Mouse (Mus musculus) liver, embryonic 16.5 days (tissue): ENCODE measurements at regions not wholly inside any gene's neighbourhood (a gene's known extent, or its start where the extent isn't known, plus 50 kb on each side); places are given as distances from the start of the nearest gene placed in this dataset.
A peak's percentile ranks its signal among the peaks of the same experiment; 100 is the strongest.
"Not testable (repeated sequence)": the region's sequence is repeated elsewhere in the genome, so short reads cannot be mapped to it uniquely, and the experiment has no call there.

Source experiments
- ATAC-seq: fragments of 200-750 bp; cut with Nextera tagmentation; 2 replicates; pipeline ENCODE4 v1.8.0; 2017; ENCODE audit warnings: low read depth, mild to moderate bottlenecking, moderate number of reproducible peaks, moderate library complexity
- H3K27ac ChIP-seq: fragments of 300-500 bp; sonication (generic); 2 replicates; pipeline ENCODE4 v1.5.1; 2014; ENCODE audit warnings: mild to moderate bottlenecking, low read length
- H3K27me3 ChIP-seq: fragments of 300-500 bp; sonication (generic); 2 replicates; pipeline ENCODE4 v1.6.1; 2014; ENCODE audit warnings: low read depth, low read length, mixed read lengths; ENCODE audit not compliant: control insufficient read depth, insufficient read depth
- H3K36me3 ChIP-seq: fragments of 300-500 bp; sonication (generic); 2 replicates; pipeline ENCODE4 v1.6.1; 2014; ENCODE audit warnings: mild to moderate bottlenecking; ENCODE audit not compliant: control insufficient read depth, insufficient read depth
- H3K4me1 ChIP-seq: fragments of 300-500 bp; sonication (generic); 2 replicates; pipeline ENCODE4 v1.6.1; 2014; ENCODE audit warnings: low read depth, low read length, mixed read lengths; ENCODE audit not compliant: control insufficient read depth
- H3K4me2 ChIP-seq: fragments of 300-500 bp; sonication (generic); 2 replicates; pipeline ENCODE4 v1.6.1; 2014; ENCODE audit warnings: low read depth, low read length, mixed read lengths
- H3K4me3 ChIP-seq: fragments of 300-500 bp; sonication (generic); 2 replicates; pipeline ENCODE4 v1.5.1; 2014; ENCODE audit warnings: low read depth, mild to moderate bottlenecking, low read length
- H3K9ac ChIP-seq: fragments of 300-500 bp; sonication (generic); 2 replicates; pipeline ENCODE4 v1.6.1; 2014; ENCODE audit warnings: low read depth, low read length
- H3K9me3 ChIP-seq: fragments of 300-500 bp; sonication (generic); replicated peaks from 2 replicates; pipeline ENCODE4 v1.6.1; 2016; ENCODE audit warnings: low read length; ENCODE audit not compliant: control insufficient read depth
- WGBS: fragments of 180-500 bp; shearing (Covaris S2); extraction: QIAGEN DNeasy Blood & Tissue Kit; methylation state at CpG from one replicate; pipeline ENCODE4 v1.1.7; 2014; ENCODE audit not compliant: insufficient replicate concordance; 5-methylcytosine and 5-hydroxymethylcytosine counted together

DNA sequence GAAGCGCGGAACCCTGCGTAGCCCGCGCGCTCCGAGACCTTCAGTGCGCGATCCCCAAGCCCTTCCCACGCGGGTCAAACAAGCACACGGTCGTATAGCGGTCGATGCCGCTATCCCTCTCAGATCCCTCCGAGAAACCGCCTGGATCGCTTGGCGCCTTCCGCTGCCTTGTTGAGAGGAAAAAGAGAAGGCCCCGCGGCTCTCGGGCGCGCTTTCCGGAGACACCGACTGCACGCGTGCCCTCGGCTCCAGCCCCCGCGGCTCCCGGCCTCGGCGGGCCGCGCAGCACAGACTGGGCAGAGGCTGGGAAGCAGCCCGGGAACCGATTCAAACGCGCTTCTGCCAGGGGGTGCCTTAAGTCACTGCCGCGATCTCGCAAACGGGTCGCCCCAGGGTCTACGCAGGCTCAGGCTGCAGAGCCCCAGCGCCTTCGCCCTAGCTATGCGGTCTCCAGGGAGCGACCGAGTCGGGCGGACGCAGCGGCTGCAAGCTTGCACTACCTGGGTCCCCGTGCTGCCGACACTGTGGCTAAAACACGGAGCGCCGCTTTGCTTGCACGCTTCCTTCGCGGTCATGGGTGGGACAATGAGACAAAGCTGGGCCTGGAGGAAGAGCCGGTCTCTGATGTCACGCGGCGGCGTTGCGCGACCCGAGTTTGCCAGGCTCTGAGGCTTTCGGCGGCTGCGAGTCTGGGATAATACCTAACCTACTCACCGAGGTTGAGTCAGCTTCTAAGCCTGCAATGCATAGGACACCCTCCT is 87.3 kb downstream of the Crisp4 start:
- WGBS = 1% methylated on average over 77 of the region's 77 CpGs
- no peaks in the 10 kb centered on the region for H3K4me1 ChIP-seq
- peak overlapping the region; percentile 34 for H3K4me2 ChIP-seq
- H3K27me3 ChIP-seq = peaks cover 26% of the 10 kb centered on the region
- no peak overlapping the region for H3K9ac ChIP-seq
- ATAC-seq = no peak
- no peaks in the 10 kb centered on the region for H3K36me3 ChIP-seq
- no peaks in the 10 kb centered on the region for H3K9me3 ChIP-seq
- peak overlapping the region; percentile 22; the same call in 1 of the 2 replicates for H3K4me3 ChIP-seq
- no peak overlapping the region for H3K27ac ChIP-seq

DNA sequence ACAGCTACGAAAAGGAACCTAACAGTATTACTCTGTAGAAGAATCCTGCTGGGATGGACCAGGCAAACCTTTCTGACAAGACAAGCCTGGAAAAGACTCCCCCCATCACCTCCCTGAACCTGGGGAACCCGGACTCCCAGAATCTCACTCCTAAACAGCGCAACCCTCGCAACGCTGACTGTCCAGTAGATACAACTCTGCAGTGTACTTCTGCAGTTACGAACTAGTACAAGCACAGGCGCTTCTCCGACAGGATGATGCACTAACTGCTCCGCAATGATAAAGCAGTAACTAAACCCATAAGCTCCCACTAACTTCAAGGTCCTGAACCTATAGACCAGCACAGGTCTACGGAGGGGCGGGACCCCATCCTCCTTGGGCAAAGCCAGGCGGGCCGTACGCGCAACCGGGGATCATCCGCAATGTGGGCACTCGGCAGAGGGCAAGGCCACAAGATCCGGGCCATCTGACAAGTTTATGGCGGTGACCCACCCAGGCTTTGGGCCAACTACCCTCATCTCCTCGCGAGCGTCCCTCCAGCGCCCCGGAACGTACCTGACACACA is 88.0 kb downstream of the Crisp4 start:
- Histone ChIP-seq H3K36me3 (no peaks in the 10 kb centered on the region), H3K27me3 (peaks cover 26% of the 10 kb centered on the region), H3K4me1 (no peaks in the 10 kb centered on the region), H3K4me2 (peak overlapping the region; percentile 34; the same call in 1 of the 2 replicates), H3K27ac (no peak overlapping the region), H3K4me3 (peak overlapping the region; percentile 22; the same call in 1 of the 2 replicates), H3K9me3 (no peaks in the 10 kb centered on the region), H3K9ac (no peak overlapping the region)
- 3% methylated on average over 26 of the region's 26 CpGs for WGBS
- ATAC-seq = no peak

GRCm38 (mm10) chr1:18057003-18057402 is 88.7 kb downstream of the Crisp4 start:
- H3K36me3 ChIP-seq, ATAC-seq, H3K27ac ChIP-seq, H3K4me3 ChIP-seq, H3K9ac ChIP-seq, H3K9me3 ChIP-seq, H3K4me2 ChIP-seq, H3K4me1 ChIP-seq: not testable (repeated sequence)
- H3K27me3 ChIP-seq = peaks cover 26% of the 10 kb centered on the region
- 8% methylated on average over 11 of the region's 11 CpGs for WGBS

GRCm38 (mm10) chr1:18030226-18030625 is 115.5 kb downstream of the Crisp4 start:
- Histone ChIP-seq H3K4me2 (no peak overlapping the region), H3K9me3 (no peaks in the 10 kb centered on the region), H3K4me3 (no peak overlapping the region), H3K4me1 (no peaks in the 10 kb centered on the region), H3K27me3 (no peaks in the 10 kb centered on the region), H3K27ac (no peak overlapping the region), H3K9ac (no peak overlapping the region), H3K36me3 (no peaks in the 10 kb centered on the region)
- no peak for ATAC-seq
- WGBS = 46% methylated on average over 3 of the region's 3 CpGs

- H3K4me3 ChIP-seq, H3K9me3 ChIP-seq, H3K4me1 ChIP-seq, H3K9ac ChIP-seq, H3K27me3 ChIP-seq, ATAC-seq, H3K36me3 ChIP-seq, H3K4me2 ChIP-seq, H3K27ac ChIP-seq: not testable (repeated sequence)
Measured at GRCm38 (mm10) chr1:18012941-18013340, 132.8 kb downstream of the Crisp4 start.

GRCm38 (mm10) chr1:17980604-17981003 is 165.1 kb downstream of the Crisp4 start:
- Histone ChIP-seq H3K4me1 (no peaks in the 10 kb centered on the region), H3K9ac (no peak overlapping the region), H3K9me3 (no peaks in the 10 kb centered on the region), H3K4me3 (no peak overlapping the region), H3K27ac (no peak overlapping the region), H3K4me2 (no peak overlapping the region), H3K27me3 (no peaks in the 10 kb centered on the region), H3K36me3 (no peaks in the 10 kb centered on the region)
- no peak for ATAC-seq
- WGBS = 7% methylated on average over 3 of the region's 3 CpGs

- no peak for ATAC-seq
- 63% methylated on average over 2 of the region's 2 CpGs for WGBS
- Histone ChIP-seq H3K9ac (no peak overlapping the region), H3K4me3 (no peak overlapping the region), H3K27ac (no peak overlapping the region), H3K36me3 (no peaks in the 10 kb centered on the region), H3K4me1 (no peaks in the 10 kb centered on the region), H3K27me3 (no peaks in the 10 kb centered on the region), H3K9me3 (no peaks in the 10 kb centered on the region), H3K4me2 (no peak overlapping the region)
Measured at GRCm38 (mm10) chr1:17978086-17978485, 167.6 kb downstream of the Crisp4 start.

DNA sequence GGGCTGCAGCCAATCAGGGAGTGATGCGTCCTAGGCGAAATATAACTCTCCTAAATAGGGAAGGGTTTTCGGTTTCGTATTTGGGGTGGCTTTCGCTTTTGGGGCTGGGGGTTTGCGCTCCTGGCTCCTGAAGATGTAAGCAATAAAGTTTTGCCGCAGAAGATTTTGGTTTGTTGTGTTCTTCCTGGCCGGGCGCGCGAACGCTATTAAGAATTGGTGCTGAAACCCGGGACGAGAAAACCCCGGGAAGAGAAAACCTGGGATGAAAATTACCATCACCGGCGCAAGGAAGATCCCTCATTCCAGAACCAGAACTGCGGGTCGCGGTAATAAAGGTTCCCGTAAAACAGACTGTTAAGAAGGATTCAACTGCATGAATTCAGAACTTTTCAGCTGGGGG is 188.8 kb downstream of the Crisp4 start:
- not testable (repeated sequence) for H3K27me3 ChIP-seq, ATAC-seq

GRCm38 (mm10) chr1:17932108-17932810 is 213.4 kb downstream of the Crisp4 start:
- H3K4me3 ChIP-seq, H3K9ac ChIP-seq, H3K27me3 ChIP-seq, H3K27ac ChIP-seq, ATAC-seq, H3K36me3 ChIP-seq, H3K4me2 ChIP-seq, H3K4me1 ChIP-seq, H3K9me3 ChIP-seq: not testable (repeated sequence)
- 59% methylated on average over 4 of the region's 4 CpGs for whole genome bisulfite sequencing

More for the DNA sequence above, 188.8 kb downstream of the Crisp4 start:
- not testable (repeated sequence) for H3K4me1 ChIP-seq, H3K9me3 ChIP-seq, H3K36me3 ChIP-seq, H3K9ac ChIP-seq, H3K4me3 ChIP-seq, H3K4me2 ChIP-seq, H3K27ac ChIP-seq
- WGBS = 81% methylated on average over 12 of the region's 21 CpGs
